Mouse (Mus musculus): ENCODE data around the gene Rab44. TPM values are rescaled to one million over a fixed set of nuclear protein-coding genes. Genes with fewer than 3 reads are reported as not detected.

Rab44 gene
- polyA plus RNA-seq, 1 experiment from 2014 or later, result 0.35 TPM

- H3K4me3 ChIP-seq, result no peak overlapping the region
- no peak overlapping the region for H3K9ac ChIP-seq
- H3K9me3 ChIP-seq, result no peaks in the 10 kb centered on the region
- no peak overlapping the region for H3K4me2 ChIP-seq
- no peak for ATAC-seq (ENCODE audit: extremely low read depth, insufficient number of reproducible peaks, low FRiP score, low TSS enrichment)
- no peaks in the 10 kb centered on the region for H3K36me3 ChIP-seq
- H3K27me3 ChIP-seq (replicated peaks), result peaks cover 30% of the 10 kb centered on the region
- peaks cover 20% of the 10 kb centered on the region for H3K4me1 ChIP-seq
- H3K27ac ChIP-seq (replicated peaks), result no peak overlapping the region
- WGBS, result 52% methylated on average over 5 of the region's 5 CpGs
Measured at GRCm38 (mm10) chr17:29092497-29092896, 21.4 kb upstream of the Rab44 start.

- Histone ChIP-seq H3K9me3 (no peaks in the 10 kb centered on the region), H3K27me3 (replicated peaks) (peaks cover 30% of the 10 kb centered on the region), H3K9ac (peak overlapping the region; percentile 84), H3K36me3 (0 out of 2 replicates have a peak, but pooled peaks cover under 1% of the 10 kb centered on the region), H3K4me2 (peak overlapping the region; percentile 84), H3K4me1 (peaks cover 20% of the 10 kb centered on the region), H3K4me3 (peak overlapping the region; percentile 59), H3K27ac (replicated peaks) (no peak overlapping the region)
- peak; percentile 66 for ATAC-seq (ENCODE audit: extremely low read depth, insufficient number of reproducible peaks, low FRiP score, low TSS enrichment)
- WGBS, result 7% methylated on average over 36 of the region's 36 CpGs
Measured at GRCm38 (mm10) chr17:29093110-29093952, 20.6 kb upstream of the Rab44 start.

- Histone ChIP-seq H3K27ac (replicated peaks) (peak overlapping the region; percentile 64), H3K36me3 (peaks cover 7% of the 10 kb centered on the region), H3K27me3 (replicated peaks) (peaks cover 30% of the 10 kb centered on the region), H3K4me2 (peak overlapping the region; percentile 84), H3K4me1 (peaks cover 20% of the 10 kb centered on the region), H3K4me3 (peak overlapping the region; percentile 59), H3K9ac (peak overlapping the region; percentile 84), H3K9me3 (no peaks in the 10 kb centered on the region)
- 1% methylated on average over 24 of the region's 24 CpGs for WGBS
- ATAC-seq (ENCODE audit: extremely low read depth, insufficient number of reproducible peaks, low FRiP score, low TSS enrichment), result no peak
Measured at GRCm38 (mm10) chr17:29093961-29094309, 20.0 kb upstream of the Rab44 start.

- H3K27ac ChIP-seq (replicated peaks), result peak overlapping the region; percentile 64
- H3K4me2 ChIP-seq, result peak overlapping the region; percentile 84
- H3K27me3 ChIP-seq (replicated peaks), result peaks cover 30% of the 10 kb centered on the region
- peaks cover 20% of the 10 kb centered on the region for H3K4me1 ChIP-seq
- H3K9me3 ChIP-seq, result no peaks in the 10 kb centered on the region
- H3K9ac ChIP-seq, result peak overlapping the region; percentile 84
- ATAC-seq (ENCODE audit: extremely low read depth, insufficient number of reproducible peaks, low FRiP score, low TSS enrichment), result 0 out of 2 replicates have a peak, but pooled peaks have one; percentile 44
- under 1% methylated on average over 71 of the region's 71 CpGs for WGBS
- H3K36me3 ChIP-seq, result peaks cover 12% of the 10 kb centered on the region
- peak overlapping the region; percentile 59 for H3K4me3 ChIP-seq
Measured at GRCm38 (mm10) chr17:29094310-29095181, 19.4 kb upstream of the Rab44 start.

GRCm38 (mm10) chr17:29095201-29095733 is 18.7 kb upstream of the Rab44 start:
- peak; percentile 63 for ATAC-seq (ENCODE audit: extremely low read depth, insufficient number of reproducible peaks, low FRiP score, low TSS enrichment)
- Histone ChIP-seq H3K9ac (peak overlapping the region; percentile 84), H3K4me2 (peak overlapping the region; percentile 84), H3K27me3 (replicated peaks) (peaks cover 30% of the 10 kb centered on the region), H3K4me3 (peak overlapping the region; percentile 59), H3K4me1 (peaks cover 20% of the 10 kb centered on the region), H3K36me3 (peaks cover 19% of the 10 kb centered on the region), H3K27ac (replicated peaks) (peak overlapping the region; percentile 64), H3K9me3 (no peaks in the 10 kb centered on the region)
- under 1% methylated on average over 44 of the region's 44 CpGs for WGBS

- Histone ChIP-seq H3K9ac (no peak overlapping the region), H3K27me3 (replicated peaks) (peaks cover 30% of the 10 kb centered on the region), H3K9me3 (no peaks in the 10 kb centered on the region), H3K4me1 (peaks cover 20% of the 10 kb centered on the region), H3K27ac (replicated peaks) (no peak overlapping the region), H3K4me2 (peak overlapping the region; percentile 84; the same call in 1 of the 2 replicates), H3K4me3 (no peak overlapping the region), H3K36me3 (peaks cover 20% of the 10 kb centered on the region)
- 82% methylated on average over 6 of the region's 6 CpGs for WGBS
- no peak for ATAC-seq (ENCODE audit: extremely low read depth, insufficient number of reproducible peaks, low FRiP score, low TSS enrichment)
Measured at GRCm38 (mm10) chr17:29096245-29096644, 17.7 kb upstream of the Rab44 start.

GRCm38 (mm10) chr17:29096851-29097561 is 16.9 kb upstream of the Rab44 start:
- no peak overlapping the region for H3K27ac ChIP-seq (replicated peaks)
- H3K4me2 ChIP-seq, result no peak overlapping the region
- no peak overlapping the region for H3K4me3 ChIP-seq
- peaks cover 20% of the 10 kb centered on the region for H3K36me3 ChIP-seq
- 57% methylated on average over 7 of the region's 7 CpGs for WGBS
- H3K9ac ChIP-seq, result peak overlapping the region; percentile 16; the same call in 1 of the 2 replicates
- no peaks in the 10 kb centered on the region for H3K9me3 ChIP-seq
- peaks cover 22% of the 10 kb centered on the region for H3K27me3 ChIP-seq (replicated peaks)
- H3K4me1 ChIP-seq, result peaks cover 20% of the 10 kb centered on the region
- no peak for ATAC-seq (ENCODE audit: extremely low read depth, insufficient number of reproducible peaks, low FRiP score, low TSS enrichment)

- no peak for ATAC-seq (ENCODE audit: extremely low read depth, insufficient number of reproducible peaks, low FRiP score, low TSS enrichment)
- WGBS, result 91% methylated on average over 24 of the region's 24 CpGs
- no peak overlapping the region for H3K4me3 ChIP-seq
- H3K9ac ChIP-seq, result no peak overlapping the region
- no peak overlapping the region for H3K4me2 ChIP-seq
- peaks cover 20% of the 10 kb centered on the region for H3K36me3 ChIP-seq
- peaks cover 17% of the 10 kb centered on the region for H3K4me1 ChIP-seq
- no peak overlapping the region for H3K27ac ChIP-seq (replicated peaks)
- peaks cover 14% of the 10 kb centered on the region; the same call in 1 of the 2 replicates for H3K27me3 ChIP-seq (replicated peaks)
- no peaks in the 10 kb centered on the region for H3K9me3 ChIP-seq
Measured at GRCm38 (mm10) chr17:29098291-29098690, 15.7 kb upstream of the Rab44 start.

- Histone ChIP-seq H3K9ac (no peak overlapping the region), H3K27ac (replicated peaks) (no peak overlapping the region), H3K4me1 (peaks cover 13% of the 10 kb centered on the region), H3K36me3 (peaks cover 20% of the 10 kb centered on the region), H3K9me3 (peaks cover 4% of the 10 kb centered on the region), H3K4me2 (no peak overlapping the region), H3K4me3 (no peak overlapping the region), H3K27me3 (replicated peaks) (peaks cover 12% of the 10 kb centered on the region; the same call in 1 of the 2 replicates)
- WGBS, result 77% methylated on average over 8 of the region's 8 CpGs
- ATAC-seq (ENCODE audit: extremely low read depth, insufficient number of reproducible peaks, low FRiP score, low TSS enrichment), result no peak
Measured at GRCm38 (mm10) chr17:29099076-29099475, 14.9 kb upstream of the Rab44 start.

- WGBS, result 86% methylated on average over 7 of the region's 7 CpGs
- H3K27me3 ChIP-seq (replicated peaks), result peaks cover 6% of the 10 kb centered on the region; the same call in 1 of the 2 replicates
- no peak overlapping the region for H3K4me2 ChIP-seq
- no peak overlapping the region for H3K27ac ChIP-seq (replicated peaks)
- H3K36me3 ChIP-seq, result peaks cover 20% of the 10 kb centered on the region
- ATAC-seq (ENCODE audit: extremely low read depth, insufficient number of reproducible peaks, low FRiP score, low TSS enrichment), result no peak
- H3K4me3 ChIP-seq, result no peak overlapping the region
- peaks cover 2% of the 10 kb centered on the region; the same call in 1 of the 2 replicates for H3K4me1 ChIP-seq
- no peak overlapping the region for H3K9ac ChIP-seq
- peaks cover 10% of the 10 kb centered on the region for H3K9me3 ChIP-seq
Measured at GRCm38 (mm10) chr17:29100627-29101026, 13.3 kb upstream of the Rab44 start.
